Mouse (Mus musculus) T-cell, adult 66 days (primary cell): ENCODE measurements around the gene Sned1. TPM values are rescaled to one million over a fixed set of nuclear protein-coding genes. Genes with fewer than 3 reads are reported as not detected.

Source experiments
- total RNA-seq, 2 experiments: library from RNA; stranded (reverse); gene quantifications; 3 replicates in 1 of 2; 4 replicates in 1 of 2; pipeline ENCODE4 v1.2.4; 2023

Gene Sned1
- under 1 TPM in 1 of 2 experiments, not detected in 1; 0.15 TPM for total RNA-seq

GRCm38 (mm10) chr1:93235576-93236544 lies at the start of gene Sned1:
Gene Sned1 (plus strand): TSS chr1:93235841.

GRCm38 (mm10) chr1:93305581-93306337 lies 70.1 kb downstream of the Sned1 start, which contains the start of gene Mterf4:
Gene Mterf4 (minus strand): TSS chr1:93305915.

DNA sequence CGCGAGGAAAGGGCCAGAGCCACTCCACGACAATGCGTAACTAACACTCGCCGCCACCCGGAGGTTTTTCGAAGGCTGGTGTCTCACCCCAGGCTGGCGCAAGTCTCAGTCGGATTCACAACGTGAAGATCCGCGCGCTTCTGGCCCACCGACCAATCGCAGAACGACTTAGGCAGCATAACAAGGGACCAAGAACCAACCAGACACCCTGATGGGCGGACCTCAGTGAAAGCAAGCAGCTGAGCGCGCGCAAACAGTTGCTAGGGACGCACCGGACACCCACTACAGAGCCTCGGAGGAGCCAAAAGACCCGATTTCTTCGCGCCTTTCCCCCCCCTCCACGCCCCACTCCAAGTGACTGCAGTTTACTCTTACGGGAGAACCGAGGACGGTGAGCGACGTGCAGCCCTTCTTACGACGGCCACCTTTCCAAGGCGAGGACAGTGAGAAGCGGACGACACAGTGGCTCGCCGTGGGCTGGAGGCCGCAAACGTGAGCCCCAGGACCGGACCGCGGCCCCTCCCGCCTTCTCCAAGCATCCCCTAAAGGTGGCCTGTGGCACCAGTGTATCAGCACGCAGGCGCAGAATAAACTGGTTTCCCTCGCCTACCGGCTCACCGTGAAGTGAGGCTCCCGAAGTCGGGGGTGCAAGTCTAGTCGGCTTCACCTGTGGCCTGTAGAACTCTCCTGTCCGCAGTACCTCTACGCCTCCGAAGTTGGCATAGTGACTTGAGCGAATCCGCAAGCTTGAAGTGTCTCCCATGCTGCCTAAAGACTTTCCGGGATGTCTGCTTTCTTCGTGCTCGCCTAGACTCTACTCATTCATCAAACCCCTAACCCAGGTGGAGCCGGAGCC lies 107.2 kb downstream of the Sned1 start, which contains the start of the genes Ppp1r7 and Pask:
Gene Ppp1r7 (plus strand): TSS at position 207 of the 856 bp plus-strand sequence.
Gene Pask (minus strand): TSS at position 835 of the 856 bp plus-strand sequence.

Other genes with a start within 250 kb of the Sned1 start
- gene Aqp12, start 229.5 kb upstream of the Sned1 start, total RNA-seq: not detected
- gene Kif1a, start 133.9 kb upstream of the Sned1 start, total RNA-seq: not detected
- not detected for gene Agxt, start 100.6 kb upstream of the Sned1 start, total RNA-seq
- not detected for gene 2310007B03Rik, start 74.9 kb upstream of the Sned1 start, total RNA-seq
- gene Crocc2, start 67.1 kb upstream of the Sned1 start, total RNA-seq: not detected
- gene Mterf4, start 70.1 kb downstream of the Sned1 start, total RNA-seq: 10 to 100 TPM; 19.0 to 19.4 TPM
- 10 to 100 TPM; 25.9 to 34.8 TPM for gene Ppp1r7, start 107.0 kb downstream of the Sned1 start, total RNA-seq
- 1 to 10 TPM; 1.8 to 3.1 TPM for gene Pask, start 107.6 kb downstream of the Sned1 start, total RNA-seq
- gene Ano7, start 138.1 kb downstream of the Sned1 start, total RNA-seq: not detected
- 100 to 1,000 TPM; 122 to 126 TPM for gene Hdlbp, start 243.0 kb downstream of the Sned1 start, total RNA-seq